Mouse (Mus musculus): ENCODE measurements around the gene Osbpl3.
A peak's percentile ranks its signal among the peaks of the same experiment; 100 is the strongest.

The Osbpl3 gene

DNA sequence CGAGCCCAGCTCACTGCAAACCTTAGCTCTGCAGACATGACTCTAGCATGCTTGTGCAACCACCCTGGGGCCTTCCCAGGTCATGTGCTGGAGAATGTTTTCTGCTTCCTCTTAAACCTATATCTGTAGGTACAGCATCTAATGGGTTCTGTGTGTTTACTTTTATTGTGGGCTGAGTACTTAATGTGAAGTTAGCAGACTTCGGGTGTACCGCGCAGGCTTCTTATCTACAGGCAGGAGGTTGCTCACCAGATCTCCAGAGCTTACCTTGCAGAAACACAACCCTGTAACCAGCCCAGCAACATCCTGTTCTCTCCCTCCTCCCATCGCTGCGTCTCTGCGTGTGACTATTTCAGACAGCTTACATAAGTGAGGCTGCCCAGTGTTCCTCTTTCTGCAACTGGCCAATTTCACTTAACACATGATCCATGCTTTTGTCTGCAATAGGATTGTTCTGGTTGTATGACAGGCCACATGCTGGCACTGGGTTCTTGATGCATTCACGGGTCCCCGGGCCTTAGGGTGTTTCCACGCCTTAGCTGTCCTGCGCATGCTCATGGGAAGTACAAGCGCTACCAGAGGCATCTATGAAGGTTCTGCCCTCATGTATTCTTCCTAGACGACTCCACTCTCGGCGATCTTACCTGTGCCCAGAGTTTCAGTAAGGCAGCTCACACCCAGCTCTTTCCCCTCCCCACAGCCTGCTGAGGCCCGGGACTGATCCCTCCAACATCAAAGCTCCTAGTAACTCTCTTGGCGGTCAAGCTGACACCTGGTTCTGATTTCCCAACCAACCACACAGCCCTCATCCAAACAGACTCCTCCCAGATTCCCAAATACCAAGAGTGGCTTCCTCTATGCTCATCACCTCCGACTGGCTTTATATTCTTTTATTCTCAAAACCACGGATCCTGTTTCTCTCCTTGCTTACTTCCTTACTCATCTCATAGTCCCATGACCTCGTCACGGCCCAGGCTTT lies 78.0 kb downstream of the Osbpl3 start:
- DNase-seq (ENCODE audit: extremely low spot score, low read depth, low spot score) = no peak

DNA sequence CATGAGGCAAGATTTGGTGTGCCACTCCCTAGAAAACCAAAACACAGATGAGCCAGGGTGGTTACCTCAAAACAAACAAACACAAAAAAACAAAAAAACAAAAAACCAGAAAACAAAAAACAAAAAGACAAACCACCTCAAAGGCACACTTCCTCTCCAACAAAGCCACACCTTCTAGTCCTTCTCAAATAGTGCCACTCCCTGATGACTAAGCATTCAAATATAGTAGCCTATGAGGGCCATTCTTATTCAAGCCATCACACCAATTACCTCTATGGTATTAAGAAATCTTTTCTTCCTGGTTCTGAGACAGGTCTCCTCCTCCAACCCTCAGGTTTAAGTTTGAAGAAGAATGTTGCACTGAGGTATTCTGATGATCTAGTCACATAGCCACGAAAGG lies 79.3 kb downstream of the Osbpl3 start:
- no peak for DNase-seq (ENCODE audit: extremely low spot score, low read depth, low spot score)

DNA sequence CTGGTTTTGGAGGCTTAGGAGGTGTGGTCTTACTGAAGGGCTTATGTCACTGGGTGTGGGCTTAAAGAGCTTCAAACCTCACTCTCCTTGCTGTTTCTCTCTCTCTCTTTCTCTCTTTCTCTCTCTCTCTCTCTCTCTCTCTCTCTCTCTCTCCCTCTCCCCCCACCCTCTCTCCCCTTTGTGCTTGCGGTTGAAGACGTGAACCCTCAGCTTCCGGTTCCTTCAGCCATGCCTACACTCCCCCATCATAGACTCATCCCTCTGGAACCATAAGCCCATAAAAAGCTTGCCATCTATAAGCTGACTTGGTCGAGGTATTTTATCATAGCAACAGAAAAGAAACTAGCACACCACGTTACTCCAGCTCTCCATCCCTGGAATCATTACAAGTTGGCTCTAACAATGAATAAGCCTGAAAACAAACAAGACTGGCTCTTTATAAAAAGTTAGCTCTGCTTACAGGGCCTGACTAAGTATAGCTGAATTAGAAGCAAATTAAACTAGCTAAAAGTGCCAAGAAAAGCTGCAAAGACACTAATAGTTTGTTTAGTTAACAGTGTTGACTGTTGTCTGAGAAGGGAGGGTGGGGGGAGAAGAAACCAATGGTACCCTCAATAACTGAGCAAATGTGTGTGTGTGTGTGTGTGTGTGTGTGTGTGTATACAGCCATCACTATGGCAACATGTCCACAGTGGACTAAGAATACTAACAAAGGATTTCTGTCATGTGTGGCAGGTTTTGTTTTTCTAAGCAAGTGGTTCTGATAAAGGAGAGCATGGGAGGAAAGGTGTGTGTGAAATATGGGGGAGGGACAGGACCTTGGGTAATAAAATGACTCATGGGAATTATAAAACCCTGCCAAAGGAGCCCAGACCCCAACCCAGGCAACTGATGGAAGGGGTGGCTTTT lies 83.2 kb downstream of the Osbpl3 start:
- no peak for DNase-seq (ENCODE audit: extremely low spot score, low read depth, low spot score)

DNA sequence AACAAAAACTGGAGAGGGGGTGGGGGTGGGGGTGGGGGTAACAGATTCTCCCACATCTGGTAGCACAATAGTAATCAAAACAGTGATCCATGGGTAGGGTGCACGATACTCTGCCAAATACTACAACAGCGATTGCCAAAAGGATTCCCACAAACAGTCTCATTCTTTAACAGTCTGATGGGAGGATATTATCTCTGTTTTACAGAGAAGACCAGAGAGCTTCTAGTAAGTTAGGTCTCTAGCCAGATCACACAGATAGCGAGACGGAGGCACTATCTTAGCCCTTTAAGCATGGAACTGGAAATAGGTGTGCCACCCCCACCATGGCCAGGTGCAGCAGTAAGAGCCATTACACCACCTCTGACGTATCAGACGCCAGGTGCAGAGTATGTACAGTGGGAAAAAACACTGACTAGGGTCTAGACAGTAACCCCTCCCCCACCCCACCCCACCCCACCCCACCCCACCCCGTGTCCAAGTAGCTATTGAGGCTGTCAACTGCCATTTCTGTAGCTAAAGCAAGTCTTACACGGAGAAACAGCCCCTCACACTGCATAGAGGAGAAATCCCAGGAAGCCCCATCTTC lies 84.4 kb downstream of the Osbpl3 start:
- no peak for DNase-seq (ENCODE audit: extremely low spot score, low read depth, low spot score)

DNA sequence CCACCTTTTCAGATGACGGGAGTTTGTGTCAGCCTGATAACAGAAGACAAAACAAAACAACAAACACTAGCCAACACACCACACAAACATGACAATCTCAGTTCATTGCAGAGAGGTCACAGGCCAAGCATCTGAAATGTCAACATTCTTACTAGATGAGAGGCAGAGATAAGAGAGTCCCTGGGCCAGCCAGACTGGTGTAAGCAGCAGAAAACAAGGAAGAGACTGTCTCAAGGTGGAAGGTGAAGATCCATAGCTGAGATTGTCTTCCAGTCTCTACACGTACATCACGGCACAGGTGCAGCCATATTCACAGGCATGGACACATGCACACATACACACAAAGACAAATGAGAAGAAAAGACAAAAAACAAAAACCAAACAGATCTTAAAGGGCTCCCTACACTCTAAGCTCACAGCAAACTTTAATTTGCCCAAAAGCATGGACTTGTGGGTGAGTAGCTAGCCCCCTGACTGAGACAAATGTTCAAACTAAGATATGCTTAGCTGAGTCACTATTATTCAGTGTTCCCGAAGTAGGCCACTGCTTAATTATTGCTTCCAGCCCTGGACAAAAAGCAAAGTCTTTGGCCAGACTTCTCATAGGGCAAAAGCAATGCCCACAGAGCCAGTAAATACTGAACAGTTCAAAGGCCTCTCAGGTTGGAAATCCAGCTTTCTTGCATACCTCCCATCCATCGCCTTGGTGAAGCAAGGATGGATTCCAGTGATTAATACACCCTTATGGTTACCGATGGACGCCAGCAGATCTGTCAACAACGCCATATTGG lies 87.3 kb downstream of the Osbpl3 start:
- no peak for DNase-seq (ENCODE audit: extremely low spot score, low read depth, low spot score)

DNA sequence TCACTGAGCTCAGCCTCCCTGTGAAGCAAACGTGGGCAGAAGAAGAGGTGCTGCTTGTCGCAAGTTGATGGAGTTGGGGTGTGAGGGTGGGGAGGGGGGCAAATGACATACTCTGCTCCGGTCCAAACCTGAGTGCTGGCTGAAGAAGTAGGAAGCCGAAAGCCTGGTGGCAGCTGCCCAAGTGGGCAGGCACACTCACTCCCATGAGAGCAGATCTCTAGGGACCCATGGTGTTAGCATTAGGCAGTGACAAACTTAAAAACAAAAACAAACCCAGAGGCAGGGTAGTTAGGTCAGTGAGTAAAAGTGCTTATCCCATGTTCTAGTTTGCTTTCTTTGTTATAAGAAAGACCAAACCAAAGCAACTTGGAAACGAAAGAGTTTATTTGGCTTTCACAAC lies 88.2 kb downstream of the Osbpl3 start:
- DNase-seq (ENCODE audit: extremely low spot score, low read depth, low spot score) = no peak

DNA sequence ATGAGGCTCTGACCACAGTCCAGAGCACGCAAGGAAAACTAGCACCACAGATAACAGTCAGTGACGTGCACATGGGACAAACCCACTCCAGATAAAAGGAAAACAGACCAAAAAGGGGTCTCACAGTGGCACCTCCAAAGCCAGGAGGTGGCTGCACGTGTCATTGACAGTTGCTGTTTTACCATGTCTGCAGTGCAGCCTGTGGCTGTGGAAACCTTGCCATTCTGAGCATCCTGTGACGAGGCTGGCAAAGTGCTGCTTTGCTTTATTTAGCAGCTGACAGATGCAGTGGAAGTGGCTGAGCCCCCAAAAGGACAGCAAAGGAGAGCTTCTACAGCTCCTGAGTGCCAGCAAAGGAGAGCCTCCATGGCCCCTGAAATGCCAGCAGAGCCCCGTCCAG lies 89.3 kb downstream of the Osbpl3 start:
- DNase-seq (ENCODE audit: extremely low spot score, low read depth, low spot score) = no peak

DNA sequence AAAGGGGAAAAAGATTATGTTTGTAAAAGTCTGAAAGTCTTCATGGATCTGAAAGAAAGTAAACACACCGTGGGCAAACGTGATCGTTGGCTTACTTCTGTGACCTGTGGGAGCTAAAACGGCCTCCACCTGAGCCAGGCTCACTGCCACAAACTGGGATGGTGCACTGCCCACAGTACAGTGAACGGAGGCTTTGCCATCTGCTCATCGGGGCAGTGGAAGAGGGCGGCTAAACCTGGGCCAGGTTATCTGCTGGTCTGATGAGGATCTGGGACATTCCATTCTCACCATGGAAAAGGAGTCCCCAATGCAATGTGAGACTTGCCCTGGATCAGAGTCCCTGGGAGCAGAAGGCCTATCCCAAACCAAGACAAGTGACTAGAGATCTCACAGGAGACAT lies 89.7 kb downstream of the Osbpl3 start:
- DNase-seq (ENCODE audit: extremely low spot score, low read depth, low spot score) = no peak

DNA sequence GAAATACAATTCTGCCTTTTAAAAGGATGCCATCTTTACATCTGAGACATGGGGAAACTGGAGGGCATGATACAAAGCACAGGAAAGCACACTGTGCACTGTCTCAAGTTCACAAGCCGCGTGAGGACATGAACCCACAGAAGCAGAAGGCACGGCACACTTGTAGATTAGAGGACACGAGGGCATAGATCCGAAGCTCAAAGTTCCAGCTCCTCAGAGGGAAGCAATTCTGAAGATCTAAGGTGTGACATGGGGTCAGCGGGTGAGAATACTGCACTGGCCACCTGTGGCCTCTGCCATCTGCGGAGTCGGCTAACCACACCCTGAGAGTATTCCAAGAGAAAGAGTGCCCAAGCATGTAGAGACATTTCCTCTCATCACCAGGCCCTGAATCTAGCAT lies 91.6 kb downstream of the Osbpl3 start:
- no peak for DNase-seq (ENCODE audit: extremely low spot score, low read depth, low spot score)

DNA sequence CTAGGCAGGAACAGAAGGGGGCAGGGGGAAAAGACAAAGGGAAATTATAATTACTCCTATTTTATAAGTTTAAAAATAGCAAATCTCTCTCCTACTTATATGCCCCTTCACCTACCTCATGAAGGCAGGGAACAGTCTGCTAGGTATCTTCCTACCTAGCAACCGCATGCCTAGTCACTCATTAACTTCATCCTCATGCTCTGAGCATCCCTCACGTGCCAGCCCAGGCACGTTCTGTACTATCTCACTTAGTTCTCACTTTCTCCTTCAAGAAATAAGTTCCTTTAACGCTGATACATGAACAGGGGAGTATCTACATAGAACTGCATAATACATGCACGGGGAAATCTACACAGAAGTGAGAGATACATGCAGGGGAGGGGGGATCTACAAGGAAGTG lies 92.6 kb downstream of the Osbpl3 start:
- DNase-seq (ENCODE audit: extremely low spot score, low read depth, low spot score) = no peak

DNA sequence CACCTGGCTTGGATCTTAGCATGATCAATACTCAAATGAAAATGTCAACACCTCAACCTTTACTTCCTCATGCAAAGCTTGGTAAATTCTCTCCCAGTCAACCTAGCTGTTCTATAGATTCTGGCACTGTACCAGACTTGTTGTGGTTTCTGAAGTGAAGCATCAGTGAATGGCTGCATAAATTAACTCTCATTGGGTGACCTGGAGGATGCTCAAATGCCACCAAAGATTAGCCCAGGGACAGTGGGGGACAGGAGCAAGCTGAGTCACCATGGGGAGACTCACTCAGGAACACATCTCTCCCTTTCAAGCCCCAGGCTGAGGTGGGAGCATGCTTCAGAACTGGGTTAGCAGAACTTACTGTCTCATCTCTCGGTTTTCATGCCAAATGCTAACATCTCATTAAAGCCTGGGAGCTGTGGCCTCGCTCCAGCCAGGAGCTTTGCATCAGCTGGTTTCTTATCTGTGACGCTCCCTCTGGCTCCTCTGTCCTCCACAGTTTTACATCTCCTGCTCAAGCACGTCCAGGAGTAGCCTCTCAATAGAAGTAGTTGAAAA lies 93.2 kb downstream of the Osbpl3 start:
- no peak for DNase-seq (ENCODE audit: extremely low spot score, low read depth, low spot score)

DNA sequence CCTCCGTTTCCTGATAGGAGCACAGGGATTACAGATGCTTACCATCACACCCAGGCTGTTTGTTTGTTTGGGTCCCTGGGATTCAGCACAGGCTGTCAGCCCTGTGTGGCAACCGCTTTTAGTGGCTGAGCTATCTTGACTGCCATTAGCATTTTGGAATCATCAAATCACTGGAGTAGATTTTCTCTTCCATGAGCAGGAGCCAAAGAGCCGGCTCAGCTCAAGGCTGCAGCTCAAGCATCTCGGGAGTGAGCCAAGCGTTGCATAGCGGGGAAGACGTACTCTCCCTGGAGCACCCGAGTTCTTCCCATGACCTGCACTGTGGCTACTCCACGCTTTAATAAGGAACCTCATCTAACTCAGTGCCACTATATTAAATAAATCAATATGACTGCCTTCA lies 93.8 kb downstream of the Osbpl3 start:
- no peak for DNase-seq (ENCODE audit: extremely low spot score, low read depth, low spot score)

DNA sequence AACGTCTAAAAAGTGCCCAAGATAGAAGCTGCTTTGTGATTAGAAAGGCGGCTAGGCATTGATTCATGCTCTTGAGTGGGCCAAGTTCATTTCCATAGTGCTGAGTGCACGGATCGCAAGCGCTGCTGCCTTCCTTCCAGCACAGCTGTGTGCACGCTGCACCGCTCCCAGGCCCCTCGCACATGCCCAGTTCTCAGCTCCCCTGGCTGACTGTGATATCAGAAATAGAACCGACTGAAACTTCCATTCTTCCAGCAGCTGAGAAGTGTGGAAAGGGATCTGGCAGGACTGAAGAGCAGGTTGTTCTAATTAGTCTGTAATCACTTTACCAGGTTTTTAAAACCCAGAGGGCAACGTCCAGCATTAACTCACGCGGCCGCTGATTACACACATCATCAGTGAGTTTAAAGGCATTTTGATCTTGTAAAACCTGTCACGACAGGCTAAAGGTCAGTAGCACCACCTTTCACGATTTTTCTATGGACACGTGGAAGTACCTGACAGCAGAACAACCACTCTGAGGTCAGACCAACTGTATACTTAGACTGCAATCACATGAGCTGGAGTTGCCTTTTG lies 97.8 kb downstream of the Osbpl3 start:
- peak; percentile 60 for DNase-seq (ENCODE audit: extremely low spot score, low read depth, low spot score)

DNA sequence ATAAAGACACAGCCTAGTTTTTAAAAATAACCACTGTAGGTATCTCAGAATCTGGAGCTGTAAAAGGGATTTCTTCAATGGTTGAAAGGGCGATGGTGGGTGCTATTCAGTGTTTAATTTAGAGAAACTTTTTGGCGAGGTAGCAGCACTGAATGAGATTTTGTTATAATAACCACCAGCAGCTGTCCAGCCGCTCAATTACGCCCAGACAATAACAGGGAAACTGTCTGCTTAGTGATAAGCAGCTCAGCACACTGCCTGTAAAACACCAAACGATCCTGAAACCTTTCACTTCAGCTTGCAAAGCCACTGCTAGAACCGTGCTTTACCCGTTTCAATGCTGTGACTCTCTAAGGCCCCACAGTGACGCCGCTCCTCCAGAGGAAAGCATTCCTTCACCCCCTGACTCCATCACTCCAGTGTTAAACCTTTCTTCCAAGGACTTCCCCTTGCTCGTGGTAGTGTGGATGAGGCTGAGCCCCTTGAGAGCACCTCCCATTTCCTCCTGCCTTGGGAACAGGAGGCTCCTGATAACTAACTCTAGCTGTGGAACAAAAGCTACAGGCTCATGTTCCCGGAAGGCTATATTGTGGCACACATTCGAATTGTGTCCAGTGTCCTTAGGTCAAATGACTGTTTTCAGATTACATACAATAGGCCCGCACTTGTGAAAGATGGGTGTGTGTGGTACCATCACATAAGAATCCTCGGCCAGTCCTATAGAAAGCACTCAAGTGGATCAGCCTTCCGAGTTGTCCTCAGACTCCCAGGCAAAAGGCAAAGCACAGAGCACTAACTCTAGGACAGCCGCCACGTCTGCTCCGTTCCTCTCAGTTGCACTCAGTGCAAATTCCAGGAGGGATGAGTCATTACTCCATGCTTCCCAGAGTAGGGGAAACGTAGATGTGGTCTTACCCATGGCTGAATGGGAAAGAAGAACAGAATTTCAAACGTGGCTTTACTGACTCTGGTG lies 101.0 kb downstream of the Osbpl3 start:
- no peak for DNase-seq (ENCODE audit: extremely low spot score, low read depth, low spot score)

DNA sequence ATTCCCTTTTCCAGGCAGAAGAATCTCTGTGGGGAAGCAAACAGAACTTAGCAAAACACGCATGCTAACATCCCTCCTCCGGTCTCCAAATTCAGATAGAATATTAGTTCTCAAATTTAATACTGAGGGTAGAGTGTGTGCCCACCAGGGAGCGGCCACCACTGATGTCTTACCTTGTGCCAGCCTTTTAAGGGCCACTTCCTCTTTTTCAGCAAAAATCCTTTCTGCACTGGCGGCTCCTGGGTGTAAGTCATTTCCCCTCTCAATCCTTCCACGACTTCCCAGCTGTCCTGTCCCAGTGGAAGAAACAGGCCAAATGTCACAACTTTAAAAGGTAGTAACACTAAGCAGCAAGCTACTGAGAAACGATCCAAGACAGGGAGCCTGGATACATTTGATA lies 103.2 kb downstream of the Osbpl3 start:
- no peak for DNase-seq (ENCODE audit: extremely low spot score, low read depth, low spot score)

DNA sequence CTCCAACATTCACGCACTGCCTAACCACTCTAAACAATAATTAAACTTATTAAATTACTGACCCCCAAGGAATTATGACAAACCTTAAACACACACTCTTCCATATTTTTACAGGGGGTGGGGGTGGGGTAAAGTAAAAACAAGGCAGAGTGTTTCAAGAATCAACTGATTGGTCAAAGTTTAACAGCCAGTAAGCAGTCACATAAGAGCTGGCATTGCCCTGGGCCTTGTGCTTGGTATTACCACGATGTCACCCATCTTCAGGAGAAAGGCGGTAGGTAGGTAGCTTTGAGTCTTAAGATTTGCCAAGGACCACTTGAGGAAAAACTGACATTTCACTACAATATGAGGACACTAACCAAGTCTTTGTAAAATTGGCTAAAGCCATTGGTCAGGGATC lies 105.1 kb downstream of the Osbpl3 start:
- no peak for DNase-seq (ENCODE audit: extremely low spot score, low read depth, low spot score)

DNA sequence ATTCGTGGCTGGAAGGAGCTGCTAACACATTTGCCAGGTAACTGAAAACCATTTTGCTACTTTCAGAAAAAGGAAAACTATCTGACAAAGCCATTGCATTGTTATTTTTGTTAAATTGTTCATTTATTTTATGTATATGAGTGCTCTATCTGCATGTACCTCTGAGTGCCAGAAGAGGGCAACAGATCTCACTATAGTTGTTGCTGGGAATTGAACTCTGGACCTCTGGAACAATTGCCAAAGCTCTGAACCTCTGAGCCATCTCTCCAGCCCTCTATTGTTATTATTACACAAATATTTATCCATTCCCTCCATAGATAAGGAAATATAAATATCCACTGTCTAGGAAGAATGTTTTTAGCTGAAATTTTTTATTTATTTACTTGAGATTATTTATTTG lies 107.4 kb downstream of the Osbpl3 start:
- no peak for DNase-seq (ENCODE audit: extremely low spot score, low read depth, low spot score)

DNA sequence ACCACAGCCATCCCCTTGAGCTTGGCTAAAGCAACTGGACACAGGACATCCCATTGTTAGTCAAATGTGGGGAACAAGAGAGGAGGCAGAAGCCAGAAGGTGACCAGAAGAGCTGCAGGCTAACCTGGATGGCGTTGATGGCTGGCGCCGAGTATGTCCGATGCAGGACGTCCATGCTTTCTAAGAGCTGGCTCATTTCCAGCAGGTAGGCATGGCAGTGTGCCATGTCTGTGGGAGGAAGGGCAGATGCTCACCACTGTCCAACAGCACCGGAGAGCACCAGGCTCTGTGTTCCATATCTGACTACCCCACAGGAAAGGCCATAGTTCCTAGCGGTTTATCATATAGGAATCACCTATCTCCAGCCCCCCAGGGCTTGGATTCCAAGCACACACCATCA lies 109.8 kb downstream of the Osbpl3 start:
- no peak for DNase-seq (ENCODE audit: extremely low spot score, low read depth, low spot score)

Measured in hindlimb bud, embryonic 11.5 days (tissue).